Mouse (Mus musculus) G1E (cell line): ENCODE measurements around the gene Tmco1.

ENCODE experiments used
- CTCF ChIP-seq: IDR thresholded peaks from 2 replicates; pipeline ENCODE4 v1.5.1; 2012; ENCODE audit warnings: low read depth, low read length, inconsistent platforms, mixed read lengths
- GATA1 ChIP-seq: IDR thresholded peaks from 2 replicates; pipeline ENCODE4 v1.6.1; 2012; ENCODE audit warnings: borderline replicate concordance, low read length, inconsistent platforms, mixed read lengths
- GATA2 ChIP-seq: IDR thresholded peaks from 2 replicates; pipeline ENCODE4 v1.6.1; 2012; ENCODE audit warnings: low read depth, low read length, inconsistent platforms, borderline replicate concordance
- POLR2AphosphoS5 ChIP-seq: IDR thresholded peaks from 2 replicates; pipeline ENCODE4 v1.6.1; 2012; ENCODE audit warnings: low read depth, low read length, inconsistent platforms; ENCODE audit not compliant: insufficient replicate concordance
- TAL1 ChIP-seq: conservative IDR thresholded peaks from 2 replicates; pipeline ENCODE4 v1.6.1; 2012; ENCODE audit warnings: low read depth, low read length, inconsistent platforms, mixed read lengths

DNA sequence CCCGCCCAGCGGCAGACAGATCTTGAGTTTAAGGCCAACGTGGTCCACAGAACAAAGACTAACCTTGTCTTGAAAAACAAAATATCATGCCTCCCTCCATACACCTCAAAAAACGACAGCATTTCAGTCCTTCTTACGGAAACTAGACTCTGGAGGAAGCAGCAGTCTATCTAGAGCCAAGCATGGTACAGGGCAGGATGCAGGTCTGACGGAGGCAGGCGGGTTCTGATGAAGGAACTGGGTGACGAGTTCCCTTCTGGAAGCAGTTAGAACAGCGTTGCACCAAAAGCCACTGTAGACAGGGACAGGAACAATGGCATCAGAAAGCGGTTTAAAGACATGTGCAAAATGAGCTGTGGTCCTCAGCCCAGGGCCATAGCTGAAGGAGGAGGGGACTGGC is 28.1 kb upstream of the Tmco1 start:
- TF ChIP-seq CTCF (no peak), GATA1 (no peak), POLR2AphosphoS5 (no peak), TAL1 (no peak), GATA2 (no peak)
